Mouse (Mus musculus): ENCODE results near the gene Pnliprp1. TPM values are rescaled to one million over a fixed set of nuclear protein-coding genes. Genes with fewer than 3 reads are reported as not detected.

Gene Pnliprp1
- polyA plus RNA-seq, 1 experiment from 2014 or later = 0.98 TPM

GRCm38 (mm10) chr19:58741036-58741435 lies 12.3 kb downstream of the Pnliprp1 start:
- H3K27ac ChIP-seq (replicated peaks) = no peak overlapping the region
- no peak overlapping the region for H3K9ac ChIP-seq
- H3K36me3 ChIP-seq = no peaks in the 10 kb centered on the region
- no peak overlapping the region for H3K4me3 ChIP-seq
- 74% methylated on average over 6 of the region's 6 CpGs for WGBS
- no peaks in the 10 kb centered on the region for H3K4me1 ChIP-seq
- H3K9me3 ChIP-seq = no peaks in the 10 kb centered on the region
- H3K27me3 ChIP-seq (replicated peaks) = peaks cover 5% of the 10 kb centered on the region; the same call in 1 of the 2 replicates
- H3K4me2 ChIP-seq = no peak overlapping the region
- no peak for ATAC-seq (ENCODE audit: extremely low read depth, insufficient number of reproducible peaks, low FRiP score, low TSS enrichment)

GRCm38 (mm10) chr19:58742711-58743110 lies 14.0 kb downstream of the Pnliprp1 start:
- no peaks in the 10 kb centered on the region for H3K4me1 ChIP-seq
- 78% methylated on average over 4 of the region's 4 CpGs for WGBS
- no peak overlapping the region for H3K27ac ChIP-seq (replicated peaks)
- no peak overlapping the region for H3K9ac ChIP-seq
- H3K9me3 ChIP-seq = no peaks in the 10 kb centered on the region
- no peak overlapping the region for H3K4me3 ChIP-seq
- no peaks in the 10 kb centered on the region for H3K27me3 ChIP-seq (replicated peaks)
- H3K4me2 ChIP-seq = no peak overlapping the region
- no peak for ATAC-seq (ENCODE audit: extremely low read depth, insufficient number of reproducible peaks, low FRiP score, low TSS enrichment)
- H3K36me3 ChIP-seq = no peaks in the 10 kb centered on the region

- no peaks in the 10 kb centered on the region for H3K36me3 ChIP-seq
- no peak overlapping the region for H3K27ac ChIP-seq (replicated peaks)
- no peaks in the 10 kb centered on the region for H3K27me3 ChIP-seq (replicated peaks)
- H3K4me3 ChIP-seq = no peak overlapping the region
- H3K4me1 ChIP-seq = no peaks in the 10 kb centered on the region
- H3K9ac ChIP-seq = no peak overlapping the region
- H3K4me2 ChIP-seq = no peak overlapping the region
- ATAC-seq (ENCODE audit: extremely low read depth, insufficient number of reproducible peaks, low FRiP score, low TSS enrichment) = no peak
- no peaks in the 10 kb centered on the region for H3K9me3 ChIP-seq
- WGBS = 60% methylated on average over 4 of the region's 4 CpGs
Observed at GRCm38 (mm10) chr19:58743736-58744135, 15.0 kb downstream of the Pnliprp1 start.

- H3K36me3 ChIP-seq = no peaks in the 10 kb centered on the region
- no peak overlapping the region for H3K27ac ChIP-seq (replicated peaks)
- H3K4me1 ChIP-seq = no peaks in the 10 kb centered on the region
- H3K9me3 ChIP-seq = no peaks in the 10 kb centered on the region
- H3K9ac ChIP-seq = no peak overlapping the region
- no peak overlapping the region for H3K4me3 ChIP-seq
- ATAC-seq (ENCODE audit: extremely low read depth, insufficient number of reproducible peaks, low FRiP score, low TSS enrichment) = no peak
- no peak overlapping the region for H3K4me2 ChIP-seq
- WGBS = 78% methylated on average over 9 of the region's 9 CpGs
- no peaks in the 10 kb centered on the region for H3K27me3 ChIP-seq (replicated peaks)
Observed at GRCm38 (mm10) chr19:58747498-58748000, 18.9 kb downstream of the Pnliprp1 start.

GRCm38 (mm10) chr19:58750822-58751221 lies 22.1 kb downstream of the Pnliprp1 start:
- Histone ChIP-seq H3K9ac (no peak overlapping the region), H3K4me1 (no peaks in the 10 kb centered on the region), H3K27ac (replicated peaks) (no peak overlapping the region), H3K4me2 (no peak overlapping the region), H3K4me3 (no peak overlapping the region), H3K36me3 (no peaks in the 10 kb centered on the region), H3K9me3 (no peaks in the 10 kb centered on the region; the same call in 1 of the 2 replicates), H3K27me3 (replicated peaks) (no peaks in the 10 kb centered on the region)
- no peak for ATAC-seq (ENCODE audit: extremely low read depth, insufficient number of reproducible peaks, low FRiP score, low TSS enrichment)
- whole genome bisulfite sequencing = 64% methylated on average over 2 of the region's 2 CpGs

- H3K9ac ChIP-seq = no peak overlapping the region
- ATAC-seq (ENCODE audit: extremely low read depth, insufficient number of reproducible peaks, low FRiP score, low TSS enrichment) = no peak
- H3K27ac ChIP-seq (replicated peaks) = no peak overlapping the region
- WGBS = 55% methylated on average over 2 of the region's 2 CpGs
- H3K4me3 ChIP-seq = no peak overlapping the region
- H3K4me2 ChIP-seq = no peak overlapping the region
- H3K36me3 ChIP-seq = no peaks in the 10 kb centered on the region
- H3K9me3 ChIP-seq = no peaks in the 10 kb centered on the region; the same call in 1 of the 2 replicates
- no peaks in the 10 kb centered on the region for H3K4me1 ChIP-seq
- no peaks in the 10 kb centered on the region for H3K27me3 ChIP-seq (replicated peaks)
Observed at GRCm38 (mm10) chr19:58751504-58751903, 22.8 kb downstream of the Pnliprp1 start.

- no peak overlapping the region for H3K4me3 ChIP-seq
- H3K27ac ChIP-seq (replicated peaks) = no peak overlapping the region
- no peaks in the 10 kb centered on the region; the same call in 1 of the 2 replicates for H3K9me3 ChIP-seq
- H3K4me2 ChIP-seq = no peak overlapping the region
- H3K4me1 ChIP-seq = peaks cover 3% of the 10 kb centered on the region; the same call in 1 of the 2 replicates
- peaks cover 9% of the 10 kb centered on the region; the same call in 1 of the 2 replicates for H3K27me3 ChIP-seq (replicated peaks)
- no peaks in the 10 kb centered on the region for H3K36me3 ChIP-seq
- ATAC-seq (ENCODE audit: extremely low read depth, insufficient number of reproducible peaks, low FRiP score, low TSS enrichment) = no peak
- no peak overlapping the region for H3K9ac ChIP-seq
- WGBS = 85% methylated on average over 4 of the region's 4 CpGs
Observed at GRCm38 (mm10) chr19:58758871-58759270, 30.2 kb downstream of the Pnliprp1 start.

- peaks cover 3% of the 10 kb centered on the region; the same call in 1 of the 2 replicates for H3K4me1 ChIP-seq
- no peaks in the 10 kb centered on the region for H3K36me3 ChIP-seq
- H3K4me2 ChIP-seq = no peak within 1 kb of the TSS
- ATAC-seq (ENCODE audit: extremely low read depth, insufficient number of reproducible peaks, low FRiP score, low TSS enrichment) = no peak
- 54% methylated on average over 9 of the region's 9 CpGs for WGBS
- no peak within 1 kb of the TSS for H3K4me3 ChIP-seq
- H3K9ac ChIP-seq = no peak within 1 kb of the TSS
- peaks cover 13% of the 10 kb centered on the region; the same call in 1 of the 2 replicates for H3K27me3 ChIP-seq (replicated peaks)
- no peaks in the 10 kb centered on the region; the same call in 1 of the 2 replicates for H3K9me3 ChIP-seq
- H3K27ac ChIP-seq (replicated peaks) = no peak within 1 kb of the TSS
Observed at GRCm38 (mm10) chr19:58759423-58759822, 30.7 kb downstream of the Pnliprp1 start, which contains the start of gene Pnliprp2. Pnliprp2 (plus strand) TSS chr19:58759719.

- no peaks in the 10 kb centered on the region for H3K36me3 ChIP-seq
- H3K27ac ChIP-seq (replicated peaks) = no peak overlapping the region
- H3K4me1 ChIP-seq = peaks cover 3% of the 10 kb centered on the region; the same call in 1 of the 2 replicates
- no peak; the same call in 1 of the 2 replicates for ATAC-seq (ENCODE audit: extremely low read depth, insufficient number of reproducible peaks, low FRiP score, low TSS enrichment)
- no peaks in the 10 kb centered on the region for H3K9me3 ChIP-seq
- H3K9ac ChIP-seq = no peak overlapping the region
- WGBS = 24% methylated on average over 6 of the region's 6 CpGs
- H3K27me3 ChIP-seq (replicated peaks) = peaks cover 15% of the 10 kb centered on the region; the same call in 1 of the 2 replicates
- no peak overlapping the region for H3K4me3 ChIP-seq
- H3K4me2 ChIP-seq = no peak overlapping the region
Observed at GRCm38 (mm10) chr19:58762316-58762715, 33.6 kb downstream of the Pnliprp1 start.

GRCm38 (mm10) chr19:58762848-58763541 lies 34.3 kb downstream of the Pnliprp1 start:
- ATAC-seq (ENCODE audit: extremely low read depth, insufficient number of reproducible peaks, low FRiP score, low TSS enrichment) = no peak
- H3K36me3 ChIP-seq = no peaks in the 10 kb centered on the region
- H3K9ac ChIP-seq = no peak overlapping the region
- H3K4me3 ChIP-seq = no peak overlapping the region
- peaks cover 16% of the 10 kb centered on the region; the same call in 1 of the 2 replicates for H3K27me3 ChIP-seq (replicated peaks)
- H3K27ac ChIP-seq (replicated peaks) = no peak overlapping the region
- no peaks in the 10 kb centered on the region for H3K9me3 ChIP-seq
- peaks cover 3% of the 10 kb centered on the region; the same call in 1 of the 2 replicates for H3K4me1 ChIP-seq
- WGBS = 6% methylated on average over 12 of the region's 12 CpGs
- H3K4me2 ChIP-seq = peak overlapping the region; percentile 38; the same call in 1 of the 2 replicates

GRCm38 (mm10) chr19:58767329-58767728 lies 38.6 kb downstream of the Pnliprp1 start:
- Histone ChIP-seq H3K9me3 (no peaks in the 10 kb centered on the region), H3K36me3 (no peaks in the 10 kb centered on the region)
- 95% methylated on average over 6 of the region's 6 CpGs for WGBS

More at GRCm38 (mm10) chr19:58767329-58767728, 38.6 kb downstream of the Pnliprp1 start:
- Histone ChIP-seq H3K9ac (no peak overlapping the region), H3K27ac (replicated peaks) (no peak overlapping the region), H3K27me3 (replicated peaks) (peaks cover 20% of the 10 kb centered on the region; the same call in 1 of the 2 replicates), H3K4me1 (peaks cover 3% of the 10 kb centered on the region; the same call in 1 of the 2 replicates), H3K4me2 (no peak overlapping the region), H3K4me3 (no peak overlapping the region)
- no peak for ATAC-seq (ENCODE audit: extremely low read depth, insufficient number of reproducible peaks, low FRiP score, low TSS enrichment)
